Mouse (Mus musculus) liver, postnatal 0 days (tissue): ENCODE results near the gene Zdhhc6.

Experiments used
- CTCF ChIP-seq: sonication (generic); IDR thresholded peaks from 2 replicates; pipeline ENCODE4 v1.5.1; 2016; ENCODE audit warnings: antibody characterized with exemption, low read depth
- EP300 ChIP-seq: IDR thresholded peaks from 2 replicates; pipeline ENCODE4 v1.6.1; 2016; ENCODE audit warnings: antibody characterized with exemption, low read depth, mild to moderate bottlenecking

GRCm38 (mm10) chr19:55292210-55292850 is 23.5 kb downstream of the Zdhhc6 start:
- TF ChIP-seq CTCF (no peak), EP300 (no peak)
